Mouse (Mus musculus) leukemia stem cell, adult 10-12 weeks (primary cell): ENCODE measurements around the gene Amer3. TPM values are rescaled to one million over a fixed set of nuclear protein-coding genes. Genes with fewer than 3 reads are reported as not detected.

Source experiments
- polyA plus RNA-seq: library from polyadenylated mRNA; stranded (reverse); fragments of >175 nt; gene quantifications from 2 replicates; pipeline ENCODE4 v1.2.3, GENCODE M21; 2012; ENCODE audit warnings: low replicate concordance

Gene Amer3
- 0.03 TPM in 1 of 2 replicates, not detected in the other for polyA plus RNA-seq

GRCm38 (mm10) chr1:34578851-34579781, at the start of gene Amer3:
Gene Amer3, plus strand, starts transcription at chr1:34579657.

GRCm38 (mm10) chr1:34535043-34535698, 44.3 kb upstream of the Amer3 start, which contains the start of gene Cfc1:
Gene Cfc1, plus strand, starts transcription at chr1:34535648.

GRCm38 (mm10) chr1:34560843-34561242, 18.6 kb upstream of the Amer3 start, which contains the start of gene Prss40:
Gene Prss40, minus strand, starts transcription at chr1:34560943.

Other genes starting within 250 kb of the Amer3 start
- gene Ccdc115, start 140.0 kb upstream of the Amer3 start, polyA plus RNA-seq = 16.6 and 23.2 TPM in 2 replicates
- 38.9 and 43.8 TPM in 2 replicates for gene Imp4, start 139.8 kb upstream of the Amer3 start, polyA plus RNA-seq
- gene Ptpn18, start 119.9 kb upstream of the Amer3 start, polyA plus RNA-seq = 113 and 198 TPM in 2 replicates
- not detected in 2 replicates for gene Prss39, start 81.2 kb upstream of the Amer3 start, polyA plus RNA-seq
- not detected in 2 replicates for gene Cfc1, start 44.0 kb upstream of the Amer3 start, polyA plus RNA-seq
- not detected in 2 replicates for gene Prss40, start 18.7 kb upstream of the Amer3 start, polyA plus RNA-seq